Mouse (Mus musculus): ENCODE results near the gene Gpn1. TPM values are rescaled to one million over a fixed set of nuclear protein-coding genes. Genes with fewer than 3 reads are reported as not detected.

Gene Gpn1
- 8.3 and 11.6 TPM in 2 replicates for polyA plus RNA-seq (2012; rRNA removed)

- peaks cover 4% of the 10 kb centered on the region; the same call in 1 of the 2 replicates for H3K4me1 ChIP-seq (ENCODE audit: control insufficient read depth, insufficient read depth, low read length)
- TF ChIP-seq POLR2A (IDR thresholded peaks at IDR 0.05; ENCODE audit: low read depth, low read length) (no peak), CTCF (conservative IDR thresholded peaks at IDR 0.05; ENCODE audit: insufficient read depth, insufficient read length, low read depth, low read length) (no peak)
- peak; percentile 96 for DNase-seq
- no peak within 1 kb of the TSS for H3K27ac ChIP-seq (ENCODE audit: insufficient read depth, low read depth, low read length)
- no peaks in the 10 kb centered on the region for H3K27me3 ChIP-seq (replicated peaks; ENCODE audit: control insufficient read depth, insufficient read depth, low read length)
- no peaks in the 10 kb centered on the region for H3K36me3 ChIP-seq (ENCODE audit: control insufficient read depth, insufficient read depth, low read length)
- whole genome bisulfite sequencing: under 1% methylated on average over 49 of the region's 49 CpGs
- H3K4me3 ChIP-seq (ENCODE audit: insufficient read depth, low read depth, low read length): peak within 1 kb of the TSS; percentile 76
Measured at GRCm38 (mm10) chr5:31494513-31495297, at the start of gene Gpn1. Gene Gpn1, plus strand, starts transcription at chr5:31494741.

GRCm38 (mm10) chr5:31451336-31451735 is 43.2 kb upstream of the Gpn1 start:
- DNase-seq: no peak
- H3K27me3 ChIP-seq (replicated peaks; ENCODE audit: control insufficient read depth, insufficient read depth, low read length): no peaks in the 10 kb centered on the region
- no peak overlapping the region for H3K4me3 ChIP-seq (ENCODE audit: insufficient read depth, low read depth, low read length)
- WGBS: 55% methylated on average over 2 of the region's 2 CpGs
- TF ChIP-seq CTCF (conservative IDR thresholded peaks at IDR 0.05; ENCODE audit: insufficient read depth, insufficient read length, low read depth, low read length) (no peak), POLR2A (IDR thresholded peaks at IDR 0.05; ENCODE audit: low read depth, low read length) (no peak)
- H3K36me3 ChIP-seq (ENCODE audit: control insufficient read depth, insufficient read depth, low read length): no peaks in the 10 kb centered on the region
- peaks cover 4% of the 10 kb centered on the region; the same call in 1 of the 2 replicates for H3K4me1 ChIP-seq (ENCODE audit: control insufficient read depth, insufficient read depth, low read length)
- no peak overlapping the region for H3K27ac ChIP-seq (ENCODE audit: insufficient read depth, low read depth, low read length)

- no peaks in the 10 kb centered on the region for H3K36me3 ChIP-seq (ENCODE audit: control insufficient read depth, insufficient read depth, low read length)
- no peaks in the 10 kb centered on the region for H3K27me3 ChIP-seq (replicated peaks; ENCODE audit: control insufficient read depth, insufficient read depth, low read length)
- TF ChIP-seq POLR2A (IDR thresholded peaks at IDR 0.05; ENCODE audit: low read depth, low read length) (peak; percentile 44), CTCF (conservative IDR thresholded peaks at IDR 0.05; ENCODE audit: insufficient read depth, insufficient read length, low read depth, low read length) (no peak)
- no peak within 1 kb of the TSS; the same call in 1 of the 2 replicates for H3K27ac ChIP-seq (ENCODE audit: insufficient read depth, low read depth, low read length)
- WGBS: 6% methylated on average over 23 of the region's 23 CpGs
- peaks cover 4% of the 10 kb centered on the region; the same call in 1 of the 2 replicates for H3K4me1 ChIP-seq (ENCODE audit: control insufficient read depth, insufficient read depth, low read length)
- peak; percentile 97 for DNase-seq
- peak within 1 kb of the TSS; percentile 55 for H3K4me3 ChIP-seq (ENCODE audit: insufficient read depth, low read depth, low read length)
Measured at GRCm38 (mm10) chr5:31451878-31452561, 42.5 kb upstream of the Gpn1 start, which contains the start of gene Zfp512. Gene Zfp512, plus strand, starts transcription at chr5:31452431.

- Histone ChIP-seq H3K36me3 (ENCODE audit: control insufficient read depth, insufficient read depth, low read length) (no peaks in the 10 kb centered on the region), H3K27ac (ENCODE audit: insufficient read depth, low read depth, low read length) (no peak overlapping the region; the same call in 1 of the 2 replicates), H3K4me1 (ENCODE audit: control insufficient read depth, insufficient read depth, low read length) (peaks cover 4% of the 10 kb centered on the region; the same call in 1 of the 2 replicates), H3K4me3 (ENCODE audit: insufficient read depth, low read depth, low read length) (peak overlapping the region; percentile 55), H3K27me3 (replicated peaks; ENCODE audit: control insufficient read depth, insufficient read depth, low read length) (no peaks in the 10 kb centered on the region)
- no peak for TF ChIP-seq POLR2A (IDR thresholded peaks at IDR 0.05; ENCODE audit: low read depth, low read length)
- TF ChIP-seq CTCF (conservative IDR thresholded peaks at IDR 0.05; ENCODE audit: insufficient read depth, insufficient read length, low read depth, low read length): no peak
- under 1% methylated on average over 11 of the region's 11 CpGs for WGBS
- DNase-seq: no peak
Measured at GRCm38 (mm10) chr5:31452562-31452878, 42.0 kb upstream of the Gpn1 start.

GRCm38 (mm10) chr5:31452886-31453410 is 41.6 kb upstream of the Gpn1 start:
- TF ChIP-seq CTCF (conservative IDR thresholded peaks at IDR 0.05; ENCODE audit: insufficient read depth, insufficient read length, low read depth, low read length): no peak
- no peak for TF ChIP-seq POLR2A (IDR thresholded peaks at IDR 0.05; ENCODE audit: low read depth, low read length)
- Histone ChIP-seq H3K4me3 (ENCODE audit: insufficient read depth, low read depth, low read length) (peak overlapping the region; percentile 40), H3K27ac (ENCODE audit: insufficient read depth, low read depth, low read length) (no peak overlapping the region), H3K4me1 (ENCODE audit: control insufficient read depth, insufficient read depth, low read length) (peaks cover 4% of the 10 kb centered on the region; the same call in 1 of the 2 replicates), H3K27me3 (replicated peaks; ENCODE audit: control insufficient read depth, insufficient read depth, low read length) (no peaks in the 10 kb centered on the region), H3K36me3 (ENCODE audit: control insufficient read depth, insufficient read depth, low read length) (no peaks in the 10 kb centered on the region)
- DNase-seq: no peak
- 9% methylated on average over 7 of the region's 7 CpGs for WGBS

GRCm38 (mm10) chr5:31467798-31468197 is 26.7 kb upstream of the Gpn1 start:
- Histone ChIP-seq H3K4me3 (ENCODE audit: insufficient read depth, low read depth, low read length) (no peak overlapping the region), H3K27ac (ENCODE audit: insufficient read depth, low read depth, low read length) (no peak overlapping the region), H3K4me1 (ENCODE audit: control insufficient read depth, insufficient read depth, low read length) (no peaks in the 10 kb centered on the region), H3K27me3 (replicated peaks; ENCODE audit: control insufficient read depth, insufficient read depth, low read length) (no peaks in the 10 kb centered on the region), H3K36me3 (ENCODE audit: control insufficient read depth, insufficient read depth, low read length) (no peaks in the 10 kb centered on the region; the same call in 1 of the 2 replicates)
- DNase-seq: no peak
- 74% methylated on average over 3 of the region's 3 CpGs for WGBS
- no peak for TF ChIP-seq POLR2A (IDR thresholded peaks at IDR 0.05; ENCODE audit: low read depth, low read length)
- TF ChIP-seq CTCF (conservative IDR thresholded peaks at IDR 0.05; ENCODE audit: insufficient read depth, insufficient read length, low read depth, low read length): no peak

- Histone ChIP-seq H3K36me3 (ENCODE audit: control insufficient read depth, insufficient read depth, low read length) (no peaks in the 10 kb centered on the region; the same call in 1 of the 2 replicates), H3K27ac (ENCODE audit: insufficient read depth, low read depth, low read length) (no peak overlapping the region), H3K4me1 (ENCODE audit: control insufficient read depth, insufficient read depth, low read length) (no peaks in the 10 kb centered on the region), H3K4me3 (ENCODE audit: insufficient read depth, low read depth, low read length) (no peak overlapping the region), H3K27me3 (replicated peaks; ENCODE audit: control insufficient read depth, insufficient read depth, low read length) (no peaks in the 10 kb centered on the region)
- TF ChIP-seq POLR2A (IDR thresholded peaks at IDR 0.05; ENCODE audit: low read depth, low read length): no peak
- no peak for TF ChIP-seq CTCF (conservative IDR thresholded peaks at IDR 0.05; ENCODE audit: insufficient read depth, insufficient read length, low read depth, low read length)
- 92% methylated on average over 6 of the region's 6 CpGs for WGBS
- no peak for DNase-seq
Measured at GRCm38 (mm10) chr5:31469711-31470110, 24.8 kb upstream of the Gpn1 start.

Data from kidney, adult 2 months (tissue).